Mouse (Mus musculus) embryonic facial prominence, embryonic 11.5 days (tissue): ENCODE measurements around the gene Utrn. TPM values are rescaled to one million over a fixed set of nuclear protein-coding genes. Genes with fewer than 3 reads are reported as not detected.
A peak's percentile ranks its signal among the peaks of the same experiment; 100 is the strongest.

ENCODE experiments used
- ATAC-seq: fragments of 200-750 bp; cut with Nextera tagmentation; replicated peaks from 2 replicates; pipeline ENCODE4 v1.8.0; 2017; ENCODE audit warnings: low read depth; ENCODE audit not compliant: insufficient number of reproducible peaks, low FRiP score, low TSS enrichment
- DNase-seq: peaks from one replicate; pipeline ENCODE4 v3.0.0-alpha.2; 2015; ENCODE audit warnings: low spot score
- H3K27ac ChIP-seq: fragments of 300-500 bp; sonication (generic); replicated peaks from 2 replicates; pipeline ENCODE4 v1.5.1; 2014; ENCODE audit warnings: mild to moderate bottlenecking, low read depth, low read length, control low read depth
- H3K27me3 ChIP-seq: fragments of 300-500 bp; sonication (generic); 2 replicates; pipeline ENCODE4 v1.6.1; 2014; ENCODE audit warnings: mild to moderate bottlenecking, low read length, moderate library complexity, mixed read lengths; ENCODE audit not compliant: control insufficient read depth, insufficient read depth
- H3K36me3 ChIP-seq: fragments of 300-500 bp; sonication (generic); replicated peaks from 2 replicates; pipeline ENCODE4 v1.6.1; 2014; ENCODE audit warnings: low read depth, mild to moderate bottlenecking, low read length, moderate library complexity, mixed read lengths; ENCODE audit not compliant: control insufficient read depth, insufficient read depth
- H3K4me1 ChIP-seq: fragments of 300-500 bp; sonication (generic); 2 replicates; pipeline ENCODE4 v1.6.1; 2014; ENCODE audit warnings: low read length, mixed read lengths; ENCODE audit not compliant: control insufficient read depth, insufficient read depth
- H3K4me2 ChIP-seq: fragments of 300-500 bp; sonication (generic); 2 replicates; pipeline ENCODE4 v1.6.1; 2014; ENCODE audit warnings: low read depth, mild to moderate bottlenecking, control low read depth, low read length, moderate library complexity
- H3K4me3 ChIP-seq: fragments of 300-500 bp; sonication (generic); 2 replicates; pipeline ENCODE4 v1.5.1; 2014; ENCODE audit warnings: low read depth, low read length, control low read depth
- H3K9ac ChIP-seq: fragments of 300-500 bp; sonication (generic); replicated peaks from 2 replicates; pipeline ENCODE4 v1.6.1; 2014; ENCODE audit warnings: mild to moderate bottlenecking, control low read depth, low read length
- H3K9me3 ChIP-seq: fragments of 300-500 bp; sonication (generic); replicated peaks from 2 replicates; pipeline ENCODE4 v1.6.1; 2016; ENCODE audit warnings: mild to moderate bottlenecking, low read length, inconsistent platforms, mixed read lengths; ENCODE audit not compliant: control insufficient read depth
- WGBS: fragments of 180-500 bp; shearing (Covaris S2); extraction: QIAGEN DNeasy Blood & Tissue Kit; methylation state at CpG from one replicate; pipeline ENCODE4 v1.1.7; 2014; 5-methylcytosine and 5-hydroxymethylcytosine counted together
- polyA plus RNA-seq: library from polyadenylated mRNA; unstranded; fragments of >200 nt; fragmentation: Nextera tagmentation; extraction: Ambion mirVana; gene quantifications from 2 replicates; pipeline ENCODE4 v1.2.1, GENCODE M21; 2014

Gene Utrn
- polyA plus RNA-seq, 1 experiment from 2014 or later = 47.4 TPM

DNA sequence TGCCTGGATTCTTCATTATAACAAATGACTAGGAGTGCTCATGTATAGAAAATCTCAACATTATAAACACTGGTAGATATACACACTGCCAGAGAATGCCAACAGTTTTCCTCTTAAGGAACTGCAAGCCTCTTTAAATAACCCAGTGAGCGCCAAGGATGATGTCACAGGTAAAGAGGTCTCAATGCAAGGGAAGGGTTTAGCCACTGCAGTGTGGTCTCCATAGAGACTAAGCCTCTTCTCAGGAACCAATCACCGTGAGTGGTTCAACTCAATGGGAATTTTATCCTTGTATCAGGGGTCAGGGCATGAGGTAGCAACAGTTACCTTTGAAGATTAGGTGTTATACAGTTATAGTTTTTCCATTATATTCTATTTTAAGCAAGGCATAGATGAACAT lies 469.7 kb downstream of the Utrn start:
- ATAC-seq (no peak), DNase-seq (peak; percentile 10)
- WGBS = 49% methylated on average over 2 of the region's 2 CpGs
- Histone ChIP-seq H3K4me1 (no peaks in the 10 kb centered on the region), H3K36me3 (no peaks in the 10 kb centered on the region; the same call in 1 of the 2 replicates), H3K4me3 (no peak overlapping the region), H3K4me2 (no peak overlapping the region), H3K27ac (no peak overlapping the region), H3K27me3 (no peaks in the 10 kb centered on the region), H3K9ac (no peak overlapping the region), H3K9me3 (no peaks in the 10 kb centered on the region)

DNA sequence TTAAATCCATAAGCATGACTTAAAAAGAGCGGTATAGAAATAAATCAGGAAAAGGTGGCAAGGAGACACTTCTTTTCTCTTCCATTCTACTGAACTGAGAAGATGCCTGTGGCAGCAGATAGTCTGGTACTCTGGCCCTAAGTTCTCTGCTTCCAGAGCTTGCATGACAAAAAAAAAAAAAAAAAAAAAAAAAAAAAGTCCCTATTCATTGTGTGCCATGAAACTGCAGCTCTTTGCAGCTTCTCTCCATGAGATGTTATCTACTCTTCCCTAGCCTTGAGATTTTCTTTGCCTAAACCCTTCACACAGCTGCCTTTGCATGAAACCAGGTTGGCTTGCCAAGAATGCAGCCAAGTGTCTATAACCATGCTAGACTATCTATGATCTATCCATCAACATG lies 489.0 kb downstream of the Utrn start:
- 97% methylated on average over 1 of the region's 1 CpGs for WGBS
- Histone ChIP-seq H3K36me3 (no peaks in the 10 kb centered on the region), H3K27ac (no peak overlapping the region), H3K4me3 (no peak overlapping the region), H3K4me2 (no peak overlapping the region), H3K27me3 (no peaks in the 10 kb centered on the region), H3K9ac (no peak overlapping the region), H3K9me3 (no peaks in the 10 kb centered on the region), H3K4me1 (no peaks in the 10 kb centered on the region)
- no peak for ATAC-seq
- DNase-seq = no peak

GRCm38 (mm10) chr10:12379123-12379522 lies 490.0 kb downstream of the Utrn start:
- Histone ChIP-seq H3K4me2 (no peak overlapping the region), H3K9me3 (no peaks in the 10 kb centered on the region), H3K27ac (no peak overlapping the region), H3K27me3 (no peaks in the 10 kb centered on the region), H3K36me3 (no peaks in the 10 kb centered on the region), H3K4me3 (no peak overlapping the region), H3K4me1 (no peaks in the 10 kb centered on the region), H3K9ac (no peak overlapping the region)
- no peak for ATAC-seq
- DNase-seq = no peak
- WGBS = 89% methylated on average over 1 of the region's 1 CpGs

DNA sequence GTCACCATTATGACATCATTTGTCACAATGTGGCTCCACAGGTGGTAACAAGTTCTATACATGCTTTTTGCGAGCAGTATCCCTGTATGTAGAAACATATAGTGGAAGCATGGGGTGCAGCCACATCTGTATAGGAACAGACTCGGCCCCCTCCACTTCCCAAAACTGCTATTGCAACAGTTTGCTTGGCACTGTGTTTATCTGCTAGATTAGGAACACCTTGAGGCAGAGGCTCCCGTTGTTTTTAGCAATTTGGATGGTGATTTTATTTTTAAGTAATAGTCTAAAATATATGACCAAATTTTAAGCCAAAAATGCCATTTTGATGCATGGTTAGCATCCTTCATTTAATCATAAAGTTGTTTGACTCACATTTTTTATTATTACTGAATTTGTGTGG lies 491.4 kb downstream of the Utrn start:
- no peaks in the 10 kb centered on the region for H3K4me1 ChIP-seq
- no peaks in the 10 kb centered on the region for H3K9me3 ChIP-seq
- WGBS = 81% methylated on average over 3 of the region's 3 CpGs
- ATAC-seq (no peak), DNase-seq (no peak)
- no peak overlapping the region for H3K4me2 ChIP-seq
- no peaks in the 10 kb centered on the region for H3K36me3 ChIP-seq
- H3K9ac ChIP-seq = no peak overlapping the region
- no peak overlapping the region for H3K27ac ChIP-seq
- no peaks in the 10 kb centered on the region for H3K27me3 ChIP-seq
- no peak overlapping the region for H3K4me3 ChIP-seq

DNA sequence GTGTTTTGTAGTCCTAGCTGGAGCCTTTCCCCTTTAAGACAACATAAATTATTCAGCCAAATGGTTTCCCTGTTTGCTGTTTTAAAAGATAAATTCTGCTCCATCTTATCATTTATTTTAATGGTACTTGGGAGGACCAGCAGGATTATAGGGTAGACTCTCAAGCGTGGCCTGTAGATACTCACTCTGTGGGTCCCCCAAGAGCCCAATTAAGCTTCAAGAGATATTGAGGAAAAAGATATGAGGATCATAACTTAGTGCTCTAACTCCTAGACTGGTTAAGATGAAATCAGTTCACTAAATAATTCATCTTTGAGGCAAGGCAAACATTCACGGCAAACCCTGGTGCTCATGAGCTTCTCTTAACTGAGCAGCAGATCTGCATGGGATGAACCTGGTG lies 493.1 kb downstream of the Utrn start:
- DNase-seq = no peak
- H3K36me3 ChIP-seq = no peaks in the 10 kb centered on the region
- H3K27me3 ChIP-seq = no peaks in the 10 kb centered on the region
- no peaks in the 10 kb centered on the region for H3K9me3 ChIP-seq
- no peak overlapping the region for H3K9ac ChIP-seq
- 88% methylated on average over 2 of the region's 2 CpGs for WGBS
- no peak overlapping the region for H3K27ac ChIP-seq
- no peak; the same call in 1 of the 2 replicates for ATAC-seq
- no peaks in the 10 kb centered on the region for H3K4me1 ChIP-seq
- no peak overlapping the region for H3K4me3 ChIP-seq
- no peak overlapping the region for H3K4me2 ChIP-seq

GRCm38 (mm10) chr10:12374741-12375140 lies 494.4 kb downstream of the Utrn start:
- Histone ChIP-seq H3K9ac (no peak overlapping the region), H3K4me1 (no peaks in the 10 kb centered on the region), H3K9me3 (no peaks in the 10 kb centered on the region), H3K36me3 (no peaks in the 10 kb centered on the region), H3K27me3 (no peaks in the 10 kb centered on the region), H3K27ac (no peak overlapping the region), H3K4me3 (no peak overlapping the region), H3K4me2 (no peak overlapping the region)
- no peak for ATAC-seq
- DNase-seq = no peak
- WGBS = 94% methylated on average over 1 of the region's 1 CpGs

DNA sequence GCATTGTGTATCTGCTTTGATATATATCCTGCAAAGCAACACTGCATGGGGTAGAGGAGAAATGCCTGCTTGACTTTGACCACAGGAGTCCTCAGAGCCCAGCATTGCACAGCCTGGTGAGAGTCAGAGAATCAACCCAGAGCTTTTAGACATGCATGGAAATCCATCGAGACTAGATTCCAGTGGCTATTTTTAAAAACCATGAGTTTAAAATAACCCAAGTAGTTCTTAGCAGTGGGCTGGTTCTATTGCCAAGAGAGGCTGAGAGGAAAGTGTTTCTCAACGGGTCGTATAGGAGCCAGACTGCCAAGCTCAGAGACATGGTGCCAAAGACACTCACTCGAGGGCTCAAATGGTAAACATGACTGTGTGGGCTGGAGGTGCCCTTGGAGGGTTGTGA lies 514.6 kb downstream of the Utrn start:
- WGBS = 93% methylated on average over 4 of the region's 4 CpGs
- H3K9ac ChIP-seq = no peak overlapping the region
- ATAC-seq (no peak), DNase-seq (no peak)
- no peaks in the 10 kb centered on the region for H3K4me1 ChIP-seq
- H3K36me3 ChIP-seq = no peaks in the 10 kb centered on the region
- H3K27me3 ChIP-seq = no peaks in the 10 kb centered on the region
- no peak overlapping the region for H3K4me3 ChIP-seq
- H3K9me3 ChIP-seq = no peaks in the 10 kb centered on the region
- no peak overlapping the region for H3K27ac ChIP-seq
- H3K4me2 ChIP-seq = no peak overlapping the region

GRCm38 (mm10) chr10:12354106-12354505 lies 515.1 kb downstream of the Utrn start:
- no peak overlapping the region for H3K9ac ChIP-seq
- no peak overlapping the region for H3K4me3 ChIP-seq
- H3K9me3 ChIP-seq = no peaks in the 10 kb centered on the region
- no peaks in the 10 kb centered on the region for H3K4me1 ChIP-seq
- ATAC-seq = no peak
- no peak for DNase-seq
- 85% methylated on average over 5 of the region's 5 CpGs for WGBS
- no peaks in the 10 kb centered on the region for H3K36me3 ChIP-seq
- H3K27ac ChIP-seq = no peak overlapping the region
- no peak overlapping the region for H3K4me2 ChIP-seq
- no peaks in the 10 kb centered on the region for H3K27me3 ChIP-seq
